Mouse (Mus musculus): ENCODE results near the gene Gm20815.
"Not testable (repeated sequence)": the region's sequence is repeated elsewhere in the genome, so short reads cannot be mapped to it uniquely, and the experiment has no call there.

Gm20815 gene

DNA sequence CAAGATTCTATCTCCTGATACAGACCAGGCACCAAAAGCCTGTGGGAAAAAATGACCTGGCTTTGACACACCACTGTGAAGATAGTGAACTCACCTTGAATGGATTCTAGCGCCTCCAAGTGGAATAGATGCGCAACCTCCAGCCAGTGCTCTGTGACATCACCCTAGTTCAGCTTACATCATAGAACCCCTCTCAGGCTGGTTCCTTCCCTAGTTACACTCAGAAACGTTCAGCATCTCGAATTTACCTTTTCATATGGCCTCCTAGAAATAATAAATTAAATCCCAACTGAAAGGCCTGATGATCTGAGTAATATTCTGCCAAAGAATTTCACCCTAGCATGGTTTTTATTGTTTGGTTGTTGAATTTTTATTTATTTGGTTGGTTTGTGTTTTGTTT, at the start of gene Gm20815:
Gene Gm20815 (minus strand): TSS at position 101 of the 400 bp plus-strand sequence.
- not testable (repeated sequence) for DNase-seq (ENCODE audit: low read depth, low spot score)

All from 3T3-L1 (cell line).